Mouse (Mus musculus) kidney, embryonic 16.5 days (tissue): Measurements from ENCODE around the gene Smpd1. TPM values are rescaled to one million over a fixed set of nuclear protein-coding genes. Genes with fewer than 3 reads are reported as not detected.

ENCODE experiments used
- ATAC-seq: fragments of 200-750 bp; cut with Nextera tagmentation; 2 replicates; pipeline ENCODE4 v1.8.0; 2017; ENCODE audit warnings: moderate TSS enrichment; ENCODE audit not compliant: low FRiP score, low TSS enrichment
- H3K27ac ChIP-seq: fragments of 300-500 bp; sonication (generic); 2 replicates; pipeline ENCODE4 v1.5.1; 2014; ENCODE audit warnings: low read length
- H3K27me3 ChIP-seq: fragments of 300-500 bp; sonication (generic); 2 replicates; pipeline ENCODE4 v1.6.1; 2014; ENCODE audit warnings: low read length, control low read depth, mixed read lengths; ENCODE audit not compliant: insufficient read depth
- H3K36me3 ChIP-seq: fragments of 300-500 bp; sonication (generic); 2 replicates; pipeline ENCODE4 v1.6.1; 2014; ENCODE audit warnings: low read length, control low read depth, mixed read lengths; ENCODE audit not compliant: insufficient read depth
- H3K4me1 ChIP-seq: fragments of 300-500 bp; sonication (generic); 2 replicates; pipeline ENCODE4 v1.6.1; 2014; ENCODE audit warnings: low read length, control low read depth, mixed read lengths; ENCODE audit not compliant: insufficient read depth
- H3K4me2 ChIP-seq: fragments of 300-500 bp; sonication (generic); replicated peaks from 2 replicates; pipeline ENCODE4 v1.6.1; 2014; ENCODE audit warnings: low read depth, low read length
- H3K4me3 ChIP-seq: fragments of 300-500 bp; sonication (generic); 2 replicates; pipeline ENCODE4 v1.5.1; 2014; ENCODE audit warnings: mild to moderate bottlenecking, low read length
- H3K9ac ChIP-seq: fragments of 300-500 bp; sonication (generic); replicated peaks from 2 replicates; pipeline ENCODE4 v1.6.1; 2014; ENCODE audit warnings: low read length
- H3K9me3 ChIP-seq: fragments of 300-500 bp; sonication (generic); 2 replicates; pipeline ENCODE4 v1.6.1; 2016; ENCODE audit warnings: low read length, control low read depth
- WGBS: fragments of 180-500 bp; shearing (Covaris S2); extraction: QIAGEN DNeasy Blood & Tissue Kit; methylation state at CpG from one replicate; pipeline ENCODE4 v1.1.7; 2014; 5-methylcytosine and 5-hydroxymethylcytosine counted together
- polyA plus RNA-seq: library from polyadenylated mRNA; unstranded; fragments of >200 nt; fragmentation: Nextera tagmentation; extraction: Ambion mirVana; gene quantifications from 2 replicates; pipeline ENCODE4 v1.2.1, GENCODE M21; 2015

Smpd1 gene
- polyA plus RNA-seq: 58.7 and 60.7 TPM in 2 replicates

- Histone ChIP-seq H3K27me3 (no peaks in the 10 kb centered on the region), H3K4me2 (peak within 1 kb of the TSS; percentile 85), H3K36me3 (peaks cover 16% of the 10 kb centered on the region), H3K4me3 (peak within 1 kb of the TSS; percentile 80), H3K27ac (peak within 1 kb of the TSS; percentile 69), H3K9ac (peak within 1 kb of the TSS; percentile 85), H3K4me1 (peaks cover 16% of the 10 kb centered on the region), H3K9me3 (no peaks in the 10 kb centered on the region)
- ATAC-seq: peak; percentile 95
- WGBS: 3% methylated on average over 22 of the region's 26 CpGs
These were observed at the start of gene Smpd1 for GRCm38 (mm10) chr7:105554212-105554942. Gene Smpd1 (plus strand): TSS chr7:105554360.

- Histone ChIP-seq H3K4me3 (no peak overlapping the region), H3K9ac (no peak overlapping the region), H3K27ac (no peak overlapping the region), H3K4me2 (no peak overlapping the region), H3K4me1 (no peaks in the 10 kb centered on the region), H3K9me3 (no peaks in the 10 kb centered on the region), H3K27me3 (no peaks in the 10 kb centered on the region), H3K36me3 (no peaks in the 10 kb centered on the region)
- no peak for ATAC-seq
- WGBS: 71% methylated on average over 4 of the region's 4 CpGs
These were observed 46.9 kb upstream of the Smpd1 start for GRCm38 (mm10) chr7:105507257-105507656.

GRCm38 (mm10) chr7:105510143-105510542 lies 44.0 kb upstream of the Smpd1 start:
- Histone ChIP-seq H3K27me3 (no peaks in the 10 kb centered on the region), H3K4me3 (no peak overlapping the region), H3K9ac (no peak overlapping the region), H3K9me3 (no peaks in the 10 kb centered on the region), H3K4me1 (no peaks in the 10 kb centered on the region), H3K36me3 (no peaks in the 10 kb centered on the region), H3K4me2 (no peak overlapping the region), H3K27ac (no peak overlapping the region)
- 83% methylated on average over 5 of the region's 5 CpGs for WGBS
- ATAC-seq: no peak

- Histone ChIP-seq H3K27ac (no peak overlapping the region), H3K4me1 (no peaks in the 10 kb centered on the region), H3K4me3 (no peak overlapping the region), H3K4me2 (no peak overlapping the region), H3K27me3 (no peaks in the 10 kb centered on the region), H3K36me3 (no peaks in the 10 kb centered on the region), H3K9ac (no peak overlapping the region), H3K9me3 (no peaks in the 10 kb centered on the region)
- ATAC-seq: no peak
- WGBS: 47% methylated on average over 5 of the region's 5 CpGs
These were observed 40.3 kb upstream of the Smpd1 start for GRCm38 (mm10) chr7:105513845-105514291.

GRCm38 (mm10) chr7:105514561-105514960 lies 39.6 kb upstream of the Smpd1 start:
- ATAC-seq: no peak
- WGBS: 32% methylated on average over 5 of the region's 5 CpGs
- Histone ChIP-seq H3K27me3 (no peaks in the 10 kb centered on the region), H3K9me3 (no peaks in the 10 kb centered on the region), H3K4me2 (no peak overlapping the region), H3K4me1 (0 out of 2 replicates have a peak, but pooled peaks cover 2% of the 10 kb centered on the region), H3K4me3 (no peak overlapping the region), H3K36me3 (no peaks in the 10 kb centered on the region), H3K9ac (no peak overlapping the region), H3K27ac (no peak overlapping the region)

GRCm38 (mm10) chr7:105515178-105515577 lies 39.0 kb upstream of the Smpd1 start:
- no peaks in the 10 kb centered on the region for H3K36me3 ChIP-seq
- 0 out of 2 replicates have a peak, but pooled peaks cover 3% of the 10 kb centered on the region for H3K4me1 ChIP-seq
- no peaks in the 10 kb centered on the region for H3K27me3 ChIP-seq
- ATAC-seq: peak; percentile 53; the same call in 1 of the 2 replicates
- no peak overlapping the region for H3K9ac ChIP-seq
- no peak overlapping the region for H3K4me2 ChIP-seq
- no peak overlapping the region for H3K4me3 ChIP-seq
- WGBS: 10% methylated on average over 5 of the region's 5 CpGs
- no peak overlapping the region for H3K27ac ChIP-seq
- no peaks in the 10 kb centered on the region for H3K9me3 ChIP-seq

GRCm38 (mm10) chr7:105516669-105517360 lies 37.3 kb upstream of the Smpd1 start:
- 0 out of 2 replicates have a peak, but pooled peaks cover 3% of the 10 kb centered on the region for H3K4me1 ChIP-seq
- H3K9me3 ChIP-seq: no peaks in the 10 kb centered on the region
- H3K4me3 ChIP-seq: no peak overlapping the region
- no peaks in the 10 kb centered on the region for H3K27me3 ChIP-seq
- WGBS: 45% methylated on average over 9 of the region's 9 CpGs
- H3K27ac ChIP-seq: no peak overlapping the region
- H3K9ac ChIP-seq: no peak overlapping the region
- ATAC-seq: no peak
- no peaks in the 10 kb centered on the region for H3K36me3 ChIP-seq
- no peak overlapping the region for H3K4me2 ChIP-seq

GRCm38 (mm10) chr7:105519336-105519735 lies 34.8 kb upstream of the Smpd1 start:
- Histone ChIP-seq H3K4me3 (no peak overlapping the region), H3K27ac (no peak overlapping the region), H3K27me3 (no peaks in the 10 kb centered on the region), H3K9me3 (no peaks in the 10 kb centered on the region), H3K4me1 (0 out of 2 replicates have a peak, but pooled peaks cover 3% of the 10 kb centered on the region), H3K36me3 (no peaks in the 10 kb centered on the region), H3K9ac (no peak overlapping the region), H3K4me2 (no peak overlapping the region)
- ATAC-seq: peak; percentile 32; the same call in 1 of the 2 replicates
- WGBS: 39% methylated on average over 11 of the region's 11 CpGs

- Histone ChIP-seq H3K4me2 (no peak overlapping the region), H3K27ac (no peak overlapping the region), H3K9ac (no peak overlapping the region), H3K27me3 (no peaks in the 10 kb centered on the region), H3K9me3 (no peaks in the 10 kb centered on the region), H3K36me3 (no peaks in the 10 kb centered on the region), H3K4me3 (no peak overlapping the region), H3K4me1 (0 out of 2 replicates have a peak, but pooled peaks cover 3% of the 10 kb centered on the region)
- no peak for ATAC-seq
- WGBS: 63% methylated on average over 2 of the region's 2 CpGs
These were observed 34.4 kb upstream of the Smpd1 start for GRCm38 (mm10) chr7:105519771-105520170.

GRCm38 (mm10) chr7:105520201-105520600 lies 34.0 kb upstream of the Smpd1 start:
- no peak for ATAC-seq
- WGBS: 23% methylated on average over 6 of the region's 6 CpGs
- no peak overlapping the region for H3K27ac ChIP-seq
- no peaks in the 10 kb centered on the region for H3K27me3 ChIP-seq
- no peaks in the 10 kb centered on the region for H3K9me3 ChIP-seq
- H3K4me3 ChIP-seq: no peak overlapping the region
- H3K36me3 ChIP-seq: no peaks in the 10 kb centered on the region
- H3K4me1 ChIP-seq: 0 out of 2 replicates have a peak, but pooled peaks cover 3% of the 10 kb centered on the region
- H3K9ac ChIP-seq: no peak overlapping the region
- H3K4me2 ChIP-seq: no peak overlapping the region
